Mouse (Mus musculus): ENCODE data around the gene Lclat1. TPM values are rescaled to one million over a fixed set of nuclear protein-coding genes. Genes with fewer than 3 reads are reported as not detected.
A peak's percentile ranks its signal among the peaks of the same experiment; 100 is the strongest.

The Lclat1 gene
- polyA plus RNA-seq, 1 experiment from 2014 or later = 19.9 TPM

DNA sequence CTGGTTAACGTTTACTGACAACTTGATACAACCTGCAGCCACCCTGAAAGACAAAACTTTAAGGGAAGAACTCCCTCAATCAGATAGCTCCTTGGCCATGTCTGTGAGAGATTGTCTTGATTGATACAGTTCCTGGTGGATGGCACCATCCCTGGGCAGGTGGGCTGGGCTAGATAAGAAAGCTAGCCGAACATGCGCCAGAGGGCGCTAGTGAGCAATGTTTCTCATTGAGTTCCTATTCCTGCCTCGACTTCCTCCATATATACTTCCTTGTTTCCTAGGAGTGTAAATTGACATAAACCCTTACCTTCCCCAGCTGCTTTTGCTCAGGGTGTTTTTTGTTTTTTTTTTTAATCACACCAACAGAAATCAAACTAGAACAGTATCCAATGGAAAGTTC is 11.3 kb upstream of the Lclat1 start:
- Histone ChIP-seq H3K27ac (replicated peaks; ENCODE audit: low read depth, low read length) (no peak overlapping the region), H3K36me3 (ENCODE audit: control insufficient read depth, insufficient read depth, low read length) (no peaks in the 10 kb centered on the region), H3K4me1 (ENCODE audit: control insufficient read depth, insufficient read depth, low read length) (no peaks in the 10 kb centered on the region), H3K4me3 (ENCODE audit: low read depth, low read length) (no peak overlapping the region), H3K4me2 (ENCODE audit: low read depth, low read length) (no peak overlapping the region), H3K9me3 (ENCODE audit: control insufficient read depth, low read length) (no peaks in the 10 kb centered on the region), H3K27me3 (replicated peaks; ENCODE audit: control insufficient read depth, insufficient read depth, low read length) (no peaks in the 10 kb centered on the region), H3K9ac (ENCODE audit: low read depth, low read length) (no peak overlapping the region)
- DNase-seq (ENCODE audit: low spot score) = no peak
- 35% methylated on average over 5 of the region's 5 CpGs for WGBS
- no peak for ATAC-seq (ENCODE audit: low read depth)

DNA sequence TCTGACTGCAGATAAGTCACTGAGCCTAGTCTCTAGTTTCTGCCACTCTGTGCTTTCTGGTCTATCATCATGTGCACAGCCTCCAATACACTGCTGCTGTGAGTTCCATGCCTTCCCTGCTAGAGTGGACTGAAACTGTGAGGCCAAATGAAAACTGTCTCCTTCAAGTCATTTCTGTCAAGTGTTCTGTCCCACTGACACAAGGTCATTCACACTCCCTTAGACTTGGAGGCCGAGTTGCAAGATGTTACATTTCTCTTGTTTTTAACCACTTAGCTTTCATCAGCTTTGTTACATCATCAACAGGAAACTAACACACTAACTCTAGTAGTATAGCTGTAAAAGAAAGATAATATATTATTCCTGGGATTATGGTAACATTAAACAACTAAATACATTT is 9.1 kb upstream of the Lclat1 start:
- no peak for ATAC-seq (ENCODE audit: low read depth)
- no peak for DNase-seq (ENCODE audit: low spot score)
- Histone ChIP-seq H3K27ac (replicated peaks; ENCODE audit: low read depth, low read length) (no peak overlapping the region), H3K9me3 (ENCODE audit: control insufficient read depth, low read length) (no peaks in the 10 kb centered on the region), H3K4me1 (ENCODE audit: control insufficient read depth, insufficient read depth, low read length) (no peaks in the 10 kb centered on the region), H3K36me3 (ENCODE audit: control insufficient read depth, insufficient read depth, low read length) (no peaks in the 10 kb centered on the region), H3K9ac (ENCODE audit: low read depth, low read length) (no peak overlapping the region), H3K4me2 (ENCODE audit: low read depth, low read length) (no peak overlapping the region), H3K27me3 (replicated peaks; ENCODE audit: control insufficient read depth, insufficient read depth, low read length) (no peaks in the 10 kb centered on the region), H3K4me3 (ENCODE audit: low read depth, low read length) (no peak overlapping the region)
- WGBS = 78% methylated on average over 1 of the region's 1 CpGs

- Histone ChIP-seq H3K27me3 (replicated peaks; ENCODE audit: control insufficient read depth, insufficient read depth, low read length) (no peaks in the 10 kb centered on the region), H3K4me1 (ENCODE audit: control insufficient read depth, insufficient read depth, low read length) (no peaks in the 10 kb centered on the region), H3K4me2 (ENCODE audit: low read depth, low read length) (no peak overlapping the region), H3K36me3 (ENCODE audit: control insufficient read depth, insufficient read depth, low read length) (no peaks in the 10 kb centered on the region), H3K9ac (ENCODE audit: low read depth, low read length) (no peak overlapping the region), H3K27ac (replicated peaks; ENCODE audit: low read depth, low read length) (no peak overlapping the region), H3K9me3 (ENCODE audit: control insufficient read depth, low read length) (no peaks in the 10 kb centered on the region), H3K4me3 (ENCODE audit: low read depth, low read length) (no peak overlapping the region)
- 91% methylated on average over 5 of the region's 5 CpGs for WGBS
- DNase-seq (ENCODE audit: low spot score) (no peak), ATAC-seq (ENCODE audit: low read depth) (no peak)
Measured at GRCm38 (mm10) chr17:73100396-73100795, 7.4 kb upstream of the Lclat1 start.

- H3K27me3 ChIP-seq (replicated peaks; ENCODE audit: control insufficient read depth, insufficient read depth, low read length) = no peaks in the 10 kb centered on the region
- WGBS = 87% methylated on average over 4 of the region's 4 CpGs
Measured at GRCm38 (mm10) chr17:73102538-73102937, 5.2 kb upstream of the Lclat1 start.

GRCm38 (mm10) chr17:73108170-73108887 is 544 bp downstream of the Lclat1 start:
- DNase-seq (ENCODE audit: low spot score) = no peak
- no peaks in the 10 kb centered on the region for H3K36me3 ChIP-seq (ENCODE audit: control insufficient read depth, insufficient read depth, low read length)
- peak overlapping the region; percentile 90 for H3K9ac ChIP-seq (ENCODE audit: low read depth, low read length)
- H3K27me3 ChIP-seq (replicated peaks; ENCODE audit: control insufficient read depth, insufficient read depth, low read length) = no peaks in the 10 kb centered on the region
- H3K27ac ChIP-seq (replicated peaks; ENCODE audit: low read depth, low read length) = peak overlapping the region; percentile 72; the same call in 1 of the 2 replicates
- no peaks in the 10 kb centered on the region for H3K9me3 ChIP-seq (ENCODE audit: control insufficient read depth, low read length)
- H3K4me2 ChIP-seq (ENCODE audit: low read depth, low read length) = peak overlapping the region; percentile 82
- H3K4me1 ChIP-seq (ENCODE audit: control insufficient read depth, insufficient read depth, low read length) = peaks cover 5% of the 10 kb centered on the region; the same call in 1 of the 2 replicates
- peak overlapping the region; percentile 91 for H3K4me3 ChIP-seq (ENCODE audit: low read depth, low read length)
- ATAC-seq (ENCODE audit: low read depth) = peak; percentile 19
- WGBS = 4% methylated on average over 32 of the region's 35 CpGs

More at GRCm38 (mm10) chr17:73102538-73102937, 5.2 kb upstream of the Lclat1 start:
- no peak overlapping the region for H3K4me3 ChIP-seq (ENCODE audit: low read depth, low read length)
- DNase-seq (ENCODE audit: low spot score) (no peak), ATAC-seq (ENCODE audit: low read depth) (no peak)
- H3K4me2 ChIP-seq (ENCODE audit: low read depth, low read length) = no peak overlapping the region
- H3K9me3 ChIP-seq (ENCODE audit: control insufficient read depth, low read length) = no peaks in the 10 kb centered on the region
- no peak overlapping the region for H3K27ac ChIP-seq (replicated peaks; ENCODE audit: low read depth, low read length)
- no peaks in the 10 kb centered on the region for H3K4me1 ChIP-seq (ENCODE audit: control insufficient read depth, insufficient read depth, low read length)
- H3K36me3 ChIP-seq (ENCODE audit: control insufficient read depth, insufficient read depth, low read length) = no peaks in the 10 kb centered on the region
- no peak overlapping the region for H3K9ac ChIP-seq (ENCODE audit: low read depth, low read length)

DNA sequence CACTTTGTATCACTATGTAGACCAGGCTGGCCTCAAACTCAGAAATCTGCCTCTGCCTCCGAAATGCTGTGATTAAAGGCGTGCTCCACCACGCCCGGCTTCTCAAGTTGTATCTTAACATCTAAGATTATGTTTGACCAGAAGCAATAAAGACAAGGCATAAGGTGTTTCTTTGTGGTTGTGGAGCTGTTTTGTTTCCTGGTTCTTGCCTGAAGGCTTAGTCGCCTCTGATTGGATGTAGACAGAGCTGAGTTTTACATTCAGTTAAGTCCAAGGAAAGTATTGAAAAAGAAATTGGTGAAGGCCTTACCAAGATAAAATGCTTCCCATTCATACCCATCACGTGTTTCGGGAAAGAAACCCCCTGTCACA is 1.1 kb downstream of the Lclat1 start:
- H3K36me3 ChIP-seq (ENCODE audit: control insufficient read depth, insufficient read depth, low read length) = no peaks in the 10 kb centered on the region
- H3K4me3 ChIP-seq (ENCODE audit: low read depth, low read length) = peak overlapping the region; percentile 91
- no peak overlapping the region for H3K27ac ChIP-seq (replicated peaks; ENCODE audit: low read depth, low read length)
- 0 out of 2 replicates have a peak overlapping the region, but pooled peaks have one; percentile 90 for H3K9ac ChIP-seq (ENCODE audit: low read depth, low read length)
- peak overlapping the region; percentile 82 for H3K4me2 ChIP-seq (ENCODE audit: low read depth, low read length)
- no peaks in the 10 kb centered on the region for H3K27me3 ChIP-seq (replicated peaks; ENCODE audit: control insufficient read depth, insufficient read depth, low read length)
- 76% methylated on average over 7 of the region's 7 CpGs for WGBS
- H3K4me1 ChIP-seq (ENCODE audit: control insufficient read depth, insufficient read depth, low read length) = peaks cover 5% of the 10 kb centered on the region; the same call in 1 of the 2 replicates
- DNase-seq (ENCODE audit: low spot score) (no peak), ATAC-seq (ENCODE audit: low read depth) (no peak)
- H3K9me3 ChIP-seq (ENCODE audit: control insufficient read depth, low read length) = no peaks in the 10 kb centered on the region

- no peaks in the 10 kb centered on the region for H3K9me3 ChIP-seq (ENCODE audit: control insufficient read depth, low read length)
- H3K4me1 ChIP-seq (ENCODE audit: control insufficient read depth, insufficient read depth, low read length) = peaks cover 5% of the 10 kb centered on the region; the same call in 1 of the 2 replicates
- DNase-seq (ENCODE audit: low spot score) (no peak), ATAC-seq (ENCODE audit: low read depth) (no peak)
- WGBS = 72% methylated on average over 7 of the region's 7 CpGs
- no peaks in the 10 kb centered on the region for H3K27me3 ChIP-seq (replicated peaks; ENCODE audit: control insufficient read depth, insufficient read depth, low read length)
- no peak overlapping the region for H3K27ac ChIP-seq (replicated peaks; ENCODE audit: low read depth, low read length)
- no peak overlapping the region for H3K9ac ChIP-seq (ENCODE audit: low read depth, low read length)
- H3K4me2 ChIP-seq (ENCODE audit: low read depth, low read length) = no peak overlapping the region
- no peak overlapping the region for H3K4me3 ChIP-seq (ENCODE audit: low read depth, low read length)
- no peaks in the 10 kb centered on the region for H3K36me3 ChIP-seq (ENCODE audit: control insufficient read depth, insufficient read depth, low read length)
Measured at GRCm38 (mm10) chr17:73112128-73112527, 4.3 kb downstream of the Lclat1 start.

GRCm38 (mm10) chr17:73112601-73113000 is 4.8 kb downstream of the Lclat1 start:
- no peak overlapping the region for H3K9ac ChIP-seq (ENCODE audit: low read depth, low read length)
- DNase-seq (ENCODE audit: low spot score) (no peak), ATAC-seq (ENCODE audit: low read depth) (no peak)
- no peak overlapping the region for H3K4me3 ChIP-seq (ENCODE audit: low read depth, low read length)
- H3K27me3 ChIP-seq (replicated peaks; ENCODE audit: control insufficient read depth, insufficient read depth, low read length) = no peaks in the 10 kb centered on the region
- no peaks in the 10 kb centered on the region for H3K36me3 ChIP-seq (ENCODE audit: control insufficient read depth, insufficient read depth, low read length)
- 29% methylated on average over 6 of the region's 6 CpGs for WGBS
- H3K9me3 ChIP-seq (ENCODE audit: control insufficient read depth, low read length) = no peaks in the 10 kb centered on the region
- H3K4me1 ChIP-seq (ENCODE audit: control insufficient read depth, insufficient read depth, low read length) = peaks cover 5% of the 10 kb centered on the region; the same call in 1 of the 2 replicates
- H3K27ac ChIP-seq (replicated peaks; ENCODE audit: low read depth, low read length) = no peak overlapping the region
- H3K4me2 ChIP-seq (ENCODE audit: low read depth, low read length) = no peak overlapping the region

DNA sequence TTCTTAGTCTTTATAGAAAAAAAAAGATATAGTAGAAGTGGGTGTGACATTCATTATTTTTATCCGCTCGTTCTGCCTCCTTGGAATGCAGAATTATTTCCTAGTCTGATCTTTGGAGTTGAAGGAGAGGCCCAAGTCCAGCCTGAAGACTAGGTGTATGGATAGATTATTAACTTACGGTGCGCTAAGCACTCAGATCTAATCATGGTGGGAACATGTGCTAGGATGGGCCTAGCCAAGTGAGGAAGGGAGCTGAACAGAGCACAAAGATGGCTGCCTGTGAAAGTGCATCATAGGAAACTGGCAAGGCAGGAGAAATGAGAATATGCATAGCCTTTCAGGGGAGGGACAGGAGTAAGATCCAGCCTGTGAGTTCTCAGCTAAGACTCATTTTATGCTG is 5.4 kb downstream of the Lclat1 start:
- no peak for ATAC-seq (ENCODE audit: low read depth)
- Histone ChIP-seq H3K9ac (ENCODE audit: low read depth, low read length) (no peak overlapping the region), H3K4me3 (ENCODE audit: low read depth, low read length) (no peak overlapping the region), H3K4me1 (ENCODE audit: control insufficient read depth, insufficient read depth, low read length) (peaks cover 5% of the 10 kb centered on the region; the same call in 1 of the 2 replicates), H3K36me3 (ENCODE audit: control insufficient read depth, insufficient read depth, low read length) (no peaks in the 10 kb centered on the region), H3K27ac (replicated peaks; ENCODE audit: low read depth, low read length) (no peak overlapping the region), H3K27me3 (replicated peaks; ENCODE audit: control insufficient read depth, insufficient read depth, low read length) (no peaks in the 10 kb centered on the region), H3K9me3 (ENCODE audit: control insufficient read depth, low read length) (no peaks in the 10 kb centered on the region), H3K4me2 (ENCODE audit: low read depth, low read length) (no peak overlapping the region)
- 97% methylated on average over 4 of the region's 4 CpGs for WGBS
- DNase-seq (ENCODE audit: low spot score) = no peak

Data from embryonic facial prominence, embryonic 14.5 days (tissue).